Mouse (Mus musculus): ENCODE measurements around the gene Fam241b.

DNA sequence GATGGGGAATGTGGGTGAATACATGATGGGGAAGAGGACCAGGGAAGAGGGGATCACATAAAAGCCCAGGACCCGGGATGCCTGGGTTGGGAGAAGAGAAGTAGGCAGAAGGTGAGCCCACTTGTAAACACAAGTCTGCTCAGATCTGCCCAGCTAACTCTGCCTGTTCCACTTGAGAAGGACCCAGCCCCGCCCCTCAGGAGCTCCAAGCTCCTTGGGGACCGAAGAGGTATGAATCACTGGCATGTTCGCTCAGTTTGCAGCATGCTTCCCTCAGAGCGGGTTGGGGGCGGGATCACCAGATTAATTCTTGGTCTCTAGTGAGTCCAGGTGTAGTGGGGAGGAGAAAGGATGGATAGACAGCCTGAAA lies 32.5 kb downstream of the Fam241b start:
- TF ChIP-seq HCFC1 (IDR thresholded peaks at IDR 0.05; ENCODE audit: borderline replicate concordance, insufficient read depth, low read length): no peak
- TF ChIP-seq MAFK (IDR thresholded peaks at IDR 0.05; ENCODE audit: insufficient read depth, low read depth, low read length): no peak
- no peak for TF ChIP-seq CHD2 (IDR thresholded peaks at IDR 0.05; ENCODE audit: low read depth, low read length)
- no peak for TF ChIP-seq ZNF384 (IDR thresholded peaks at IDR 0.05; ENCODE audit: low read depth, low read length)
- no peak for TF ChIP-seq ZC3H11A (IDR thresholded peaks at IDR 0.05; ENCODE audit: borderline replicate concordance, low read depth, low read length)

Data from ES-E14 (cell line).